Mouse (Mus musculus) spleen, postnatal 0 days (tissue): ENCODE measurements around the gene Olfr275. TPM values are rescaled to one million over a fixed set of nuclear protein-coding genes. Genes with fewer than 3 reads are reported as not detected.

Experiments used
- polyA plus RNA-seq: library from polyadenylated mRNA; unstranded; fragments of >200 nt; fragmentation: Nextera tagmentation; extraction: Ambion mirVana; gene quantifications from 2 replicates; pipeline ENCODE4 v1.2.1, GENCODE M21; 2015

Olfr275 gene
- not detected in 2 replicates for polyA plus RNA-seq

DNA sequence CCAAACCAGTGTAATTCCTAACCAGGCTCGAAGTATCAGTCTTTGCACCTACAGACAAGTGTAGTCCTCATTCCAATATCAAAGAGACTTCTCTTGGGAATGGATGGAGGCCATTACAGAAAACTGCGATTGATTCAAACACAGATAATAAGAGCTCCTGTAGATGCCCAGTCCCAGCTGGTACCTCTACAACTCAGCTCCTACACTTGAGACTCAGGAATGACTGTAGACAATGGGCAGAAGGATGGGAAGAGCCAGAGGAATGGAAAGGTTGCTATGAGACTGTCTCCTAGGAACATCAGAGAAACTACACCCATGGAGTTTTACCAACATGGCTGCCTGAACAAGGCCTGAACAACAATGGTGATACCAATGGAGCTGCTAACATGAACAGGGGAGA lies at the start of gene Olfr275:
Gene Olfr275, plus strand, starts transcription at position 301 of the 400 bp plus-strand sequence.

DNA sequence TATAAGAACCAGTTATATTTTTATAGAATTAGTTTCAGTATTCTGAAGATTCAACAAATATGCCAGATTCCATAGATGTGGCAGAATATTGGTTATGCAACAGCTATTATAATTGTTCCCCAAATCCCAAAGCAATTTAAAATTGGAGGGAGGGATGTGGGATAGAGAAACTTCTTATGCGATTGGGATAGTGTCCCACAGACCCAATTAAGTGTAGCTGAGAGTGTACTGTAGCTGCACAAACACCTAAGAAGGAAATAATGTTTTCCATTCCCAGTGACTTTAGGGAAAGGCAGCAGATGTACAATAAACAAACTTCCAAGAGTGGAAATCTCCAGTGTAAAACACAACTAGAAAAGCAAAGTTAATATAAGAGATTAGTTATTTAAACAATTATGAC lies 44.7 kb downstream of the Olfr275 start, which contains the start of gene Olfr273:
Gene Olfr273, minus strand, starts transcription at position 101 of the 400 bp plus-strand sequence.

Other genes starting within 250 kb of the Olfr275 start
- gene Toporsl, start 218.3 kb upstream of the Olfr275 start, polyA plus RNA-seq = not detected in 2 replicates
- not detected in 2 replicates for gene Olfr273, start 44.6 kb downstream of the Olfr275 start, polyA plus RNA-seq
- gene Olfr272, start 104.6 kb downstream of the Olfr275 start, polyA plus RNA-seq = not detected in 2 replicates
- not detected in 2 replicates for gene Olfr270, start 149.9 kb downstream of the Olfr275 start, polyA plus RNA-seq
- not detected in 2 replicates for gene Nipsnap3a, start 174.7 kb downstream of the Olfr275 start, polyA plus RNA-seq
- 41.3 and 51.5 TPM in 2 replicates for gene Nipsnap3b, start 197.3 kb downstream of the Olfr275 start, polyA plus RNA-seq